Mouse (Mus musculus) mouse embryonic stem cell (cell line): ENCODE results near the gene Zfp940.
"Not testable (repeated sequence)": the region's sequence is repeated elsewhere in the genome, so short reads cannot be mapped to it uniquely, and the experiment has no call there.

Experiments
- in situ Hi-C, 2 experiments: fragments of 300-500 bp; cut with MboI; formaldehyde crosslinking; loops; 1 replicate in 1 of 2; 3 replicates in 1 of 2; pipeline ENCODE4 v1.14.3; 2019 to 2020; ENCODE audit warnings: low sequenced_read_pairs in 2 of 2, low pct_unique_long_range_greater_than_20kb in 1 of 2, mixed read lengths in 1 of 2; ENCODE audit not compliant: unreplicated experiment in 1 of 2

Zfp940 gene

DNA sequence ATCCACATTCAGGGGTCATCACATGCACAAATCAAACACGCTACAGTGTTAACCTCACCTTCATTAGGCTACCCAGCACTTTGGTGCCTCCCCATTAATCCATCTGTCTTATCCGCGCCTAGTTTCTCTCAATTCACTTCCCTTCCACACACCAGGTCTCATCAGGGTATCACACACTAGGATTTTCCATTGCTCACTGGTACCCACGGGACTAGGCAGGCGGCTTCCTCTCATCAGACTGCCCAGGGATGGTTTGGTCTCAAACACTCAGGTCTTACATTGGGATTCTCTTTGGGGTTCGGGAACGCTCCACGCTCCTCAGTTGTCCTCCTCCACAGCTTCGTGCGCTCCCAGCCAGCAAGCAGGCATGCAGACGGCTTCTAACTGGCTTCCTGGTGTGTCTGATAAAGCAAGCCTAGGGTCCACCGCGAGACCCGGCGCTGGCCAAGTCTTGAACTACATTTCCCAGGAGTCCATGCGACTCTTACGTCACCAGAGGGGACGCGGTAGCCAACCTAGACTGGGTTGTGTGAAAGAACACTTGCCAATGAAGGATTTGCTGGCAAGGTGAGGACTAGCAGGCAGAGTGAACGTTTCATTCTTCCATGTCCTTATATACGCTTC is at the start of gene Zfp940:
Gene Zfp940 (minus strand): TSS at position 451 of the 624 bp plus-strand sequence.
- in situ Hi-C loops = loop anchor here in 1 of 2 experiments (10.0 kb wide), 1 partner anchor 211 kb away; no protein-coding TSS in a partner anchor

DNA sequence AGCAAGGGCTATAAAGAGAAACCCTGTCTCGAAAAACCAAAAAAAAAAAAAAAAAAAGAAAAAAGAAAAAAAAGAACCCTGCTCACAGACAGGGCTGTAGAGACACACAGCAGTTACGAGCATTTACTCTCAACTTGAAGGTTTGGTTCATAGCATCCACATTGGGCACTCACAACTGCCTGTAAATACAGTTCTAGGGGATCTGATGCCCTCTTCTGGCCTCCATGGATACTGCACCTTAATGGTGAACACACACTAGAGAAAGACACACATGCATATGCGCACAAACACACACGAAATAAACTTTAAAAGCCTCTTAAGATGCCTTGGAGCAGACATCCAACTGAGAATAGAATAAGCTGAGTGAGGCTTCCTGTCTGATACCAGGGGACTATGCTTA is 44.9 kb upstream of the Zfp940 start:
- in situ Hi-C loops = no loop called here

DNA sequence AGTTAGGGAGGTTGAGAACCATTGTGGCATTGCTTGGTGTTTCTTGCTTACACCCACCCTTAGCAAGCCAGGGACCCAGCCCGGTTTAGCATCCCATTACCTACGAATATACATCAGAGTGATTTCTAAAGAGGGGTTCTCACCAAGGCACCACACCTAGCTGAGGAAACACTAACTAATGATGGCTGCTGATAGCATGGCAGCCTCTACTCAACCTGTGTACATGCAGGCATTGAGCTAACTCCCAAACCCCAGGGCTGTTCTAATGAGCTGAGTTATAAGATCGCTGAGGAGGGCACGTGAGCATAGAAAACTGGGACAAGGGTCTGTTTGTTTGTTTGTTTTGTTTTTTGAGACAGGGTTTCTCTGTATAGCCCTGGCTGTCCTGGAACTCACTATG is 39.3 kb upstream of the Zfp940 start:
- in situ Hi-C loops = no loop called here

DNA sequence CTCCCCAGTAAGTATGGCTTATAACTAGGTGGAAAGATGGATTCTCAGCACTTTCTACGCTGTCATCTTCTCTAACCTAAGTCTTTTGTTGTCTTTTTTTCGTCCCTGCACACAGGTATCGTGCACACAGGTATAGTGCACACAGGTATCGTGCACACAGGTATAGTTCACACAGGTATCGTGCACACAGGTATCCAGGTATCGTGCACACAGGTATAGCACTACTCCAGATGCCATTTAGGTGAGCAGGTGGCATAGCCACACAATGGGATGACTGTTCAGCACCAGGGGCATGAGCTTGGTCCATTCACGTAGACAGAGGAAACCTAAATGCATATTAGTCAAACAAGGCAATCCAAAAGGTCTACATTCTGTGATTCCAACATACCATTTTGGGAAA is 37.0 kb upstream of the Zfp940 start:
- in situ Hi-C loops = no loop called here

DNA sequence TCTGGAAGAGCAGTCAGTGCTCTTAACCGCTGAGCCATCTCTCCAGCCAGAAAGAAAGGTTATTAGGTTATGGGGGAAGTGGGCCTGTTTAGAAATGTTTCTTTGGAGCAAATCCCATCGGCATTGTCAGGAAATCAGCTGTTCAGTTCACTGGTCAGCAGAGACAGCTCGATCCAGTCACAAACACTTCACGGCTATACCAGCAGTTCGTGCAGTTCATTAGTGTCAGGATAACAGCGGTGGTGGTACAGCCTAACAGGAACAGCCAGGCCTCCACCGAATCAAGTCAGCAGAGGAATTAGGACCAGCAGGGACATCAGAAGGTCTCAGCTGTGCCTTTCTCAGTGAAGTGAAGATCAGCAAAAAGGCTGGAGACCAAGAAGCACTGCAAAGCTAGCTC is 27.4 kb upstream of the Zfp940 start:
- in situ Hi-C loops = no loop called here

DNA sequence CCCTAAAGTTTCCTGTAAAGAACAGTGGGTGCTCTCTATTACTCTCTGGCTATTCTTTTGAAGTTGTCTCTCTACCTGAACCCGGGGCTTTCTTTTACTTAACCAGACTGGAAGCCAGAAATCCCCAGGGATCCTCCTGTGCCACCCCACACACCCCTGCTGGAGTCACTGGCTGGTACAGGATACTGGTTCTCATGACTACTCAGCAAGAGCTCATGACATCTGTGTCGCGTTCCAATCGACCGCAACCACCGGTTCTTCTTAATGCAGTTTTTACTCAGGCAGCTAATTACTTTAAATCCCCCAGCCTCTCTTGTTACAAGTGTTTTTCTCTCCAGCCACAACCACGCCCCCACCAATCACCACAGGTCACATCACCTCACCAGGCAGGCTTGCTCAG is 26.6 kb upstream of the Zfp940 start:
- in situ Hi-C loops = no loop called here

DNA sequence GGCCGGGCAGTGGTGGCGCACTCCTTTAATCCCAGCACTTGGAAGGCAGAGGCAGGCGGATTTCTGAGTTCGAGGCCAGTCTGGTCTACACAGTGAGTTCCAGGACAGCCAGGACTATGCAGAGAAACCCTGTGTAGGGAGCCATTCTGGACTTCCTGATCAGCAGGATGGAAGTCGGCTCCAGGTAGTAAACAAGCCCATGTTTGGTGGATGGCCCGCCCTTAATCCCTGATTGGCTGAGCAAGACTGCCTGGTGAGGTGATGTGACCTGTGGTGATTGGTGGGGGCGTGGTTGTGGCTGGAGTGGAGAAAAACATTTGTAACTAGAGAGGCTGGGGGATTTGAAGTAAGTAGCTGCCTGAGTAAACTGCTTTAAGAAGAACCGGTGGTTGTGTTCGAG is 24.1 kb upstream of the Zfp940 start:
- in situ Hi-C loops = not testable (repeated sequence)

DNA sequence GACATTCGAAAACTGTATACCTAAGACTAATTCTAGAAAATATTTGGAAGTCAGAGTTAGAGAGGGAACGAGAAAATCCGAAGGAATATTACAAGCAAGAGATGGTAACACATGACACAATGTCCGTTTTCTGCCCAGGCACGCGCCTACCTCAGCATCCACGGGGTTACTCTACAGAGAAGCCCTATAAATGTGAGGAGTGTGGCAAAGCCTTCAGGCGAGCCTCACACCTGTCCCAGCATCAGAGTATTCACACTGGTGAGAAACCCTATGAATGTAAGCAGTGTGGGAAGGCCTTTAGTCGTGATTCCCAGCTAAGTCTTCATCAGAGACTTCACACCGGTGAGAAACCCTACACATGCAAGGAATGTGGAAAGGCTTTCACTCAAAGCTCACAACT is 20.8 kb upstream of the Zfp940 start:
- in situ Hi-C loops = no loop called here

DNA sequence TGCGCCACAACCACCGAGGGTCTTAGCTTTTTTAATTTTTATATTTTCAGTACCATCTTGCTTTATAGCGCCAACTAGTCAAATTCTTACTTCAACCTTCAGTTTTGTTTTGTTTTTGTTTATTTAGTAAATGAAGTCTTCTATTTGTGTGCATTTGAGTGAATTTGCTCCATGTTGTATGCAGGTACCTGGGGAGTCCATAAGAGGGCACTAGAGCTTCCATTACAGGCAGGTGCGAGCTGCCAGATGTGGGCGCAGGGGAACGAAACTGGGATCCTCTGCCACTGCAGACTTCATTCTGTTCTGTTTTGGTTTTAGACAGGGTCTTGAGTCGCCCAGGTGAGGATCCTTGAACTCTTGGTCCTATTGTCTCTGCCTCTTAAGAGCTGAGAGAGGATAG is 8.2 kb upstream of the Zfp940 start:
- in situ Hi-C loops = loop anchor here (5.0 kb wide), 2 partner anchors 86 to 91 kb away; partner anchors contain the start of gene Zfp74 (in 1 of the 2)

DNA sequence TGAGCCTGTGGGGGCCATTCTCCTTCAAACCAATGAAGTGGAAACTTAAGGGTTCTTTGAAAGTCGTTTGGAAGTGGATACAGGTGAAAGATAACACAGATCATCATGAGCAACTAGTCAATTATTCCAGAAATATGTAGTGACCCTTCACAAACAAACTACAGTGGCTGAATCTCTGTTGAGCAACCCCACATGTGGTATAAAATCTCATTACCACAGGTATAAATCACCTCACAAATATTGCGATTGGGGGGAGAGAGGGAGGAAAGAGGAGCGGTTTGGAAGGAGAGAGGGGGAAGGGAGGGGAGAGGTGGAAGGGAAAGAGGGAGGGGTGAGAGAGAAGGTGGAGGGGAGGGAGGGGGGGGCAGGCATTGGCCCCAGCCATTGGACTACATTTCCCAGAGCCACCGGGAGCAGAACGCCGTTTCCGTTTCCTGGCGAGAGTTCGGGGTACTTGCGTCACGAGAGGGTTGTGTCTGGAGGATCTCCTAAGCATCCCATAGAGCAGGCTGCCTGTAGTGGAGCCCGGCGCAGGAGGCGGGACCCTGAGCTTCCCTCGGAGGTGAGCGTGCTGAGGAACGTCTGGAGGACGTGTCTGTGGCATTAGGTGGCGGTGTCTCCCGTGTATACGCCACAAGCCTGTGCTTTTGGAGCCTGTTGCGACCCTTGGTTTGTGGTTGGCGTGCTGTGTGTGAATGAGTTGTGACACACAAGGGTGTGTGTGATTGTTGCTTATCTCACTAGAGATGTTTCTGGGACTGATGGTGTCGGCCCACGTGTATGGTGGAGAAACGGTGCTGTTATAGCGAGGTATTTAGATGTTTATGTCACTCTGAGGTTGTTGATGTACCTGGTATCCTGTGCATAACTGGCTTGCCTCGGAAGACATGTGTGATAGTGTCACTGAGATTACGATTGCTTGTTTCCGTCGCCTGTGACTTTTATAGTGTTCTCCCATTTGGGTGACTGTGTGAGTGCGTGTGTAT is 6.4 kb upstream of the Zfp940 start, which contains the start of gene Zfp420:
Gene Zfp420 (plus strand): TSS at position 448 of the 986 bp plus-strand sequence.
- in situ Hi-C loops = loop anchor here (5.0 to 10.0 kb wide), 3 partner anchors 87 to 205 kb away; partner anchors contain the start of gene Zfp74 (in 1 of the 2)

DNA sequence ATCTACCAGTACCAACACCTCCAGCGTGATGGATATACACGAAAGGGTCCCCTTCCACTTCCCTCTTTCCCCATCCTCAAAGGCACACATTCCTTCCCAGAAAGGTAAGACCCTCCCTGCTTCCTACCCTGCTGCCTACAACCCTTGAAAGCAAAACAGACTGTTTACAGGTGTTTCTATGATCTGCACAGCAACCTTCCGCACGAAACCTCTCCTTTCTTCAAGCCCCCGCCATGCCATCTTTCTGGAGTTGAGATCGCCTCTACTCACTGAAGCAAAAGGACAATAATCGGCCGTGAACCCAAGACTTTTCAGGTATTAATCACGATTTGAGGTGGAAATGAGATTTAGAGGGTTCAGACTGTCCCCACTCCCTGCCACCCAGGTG is 644 bp downstream of the Zfp940 start:
- in situ Hi-C loops = loop anchor here in 1 of 2 experiments (10.0 kb wide), 1 partner anchor 212 kb away; no protein-coding TSS in a partner anchor

DNA sequence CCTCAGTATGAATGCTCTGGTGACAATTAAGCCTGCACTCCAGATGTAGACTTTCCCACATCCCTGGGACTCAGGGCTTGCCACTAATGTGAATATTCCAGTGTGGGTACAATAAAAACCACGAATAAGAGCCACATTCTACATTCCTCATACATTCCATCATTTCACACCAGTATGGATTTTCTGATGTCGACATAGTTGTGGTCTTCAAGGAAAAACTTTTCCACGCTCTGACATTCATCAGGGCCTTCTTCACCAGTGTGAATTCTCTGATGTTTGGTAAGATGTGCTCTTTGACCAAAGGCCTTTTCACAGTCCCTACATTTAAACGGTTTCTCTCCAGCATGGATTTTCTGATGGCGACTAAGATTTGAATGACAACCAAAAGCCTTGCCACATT is 8.9 kb downstream of the Zfp940 start:
- in situ Hi-C loops = no loop called here

DNA sequence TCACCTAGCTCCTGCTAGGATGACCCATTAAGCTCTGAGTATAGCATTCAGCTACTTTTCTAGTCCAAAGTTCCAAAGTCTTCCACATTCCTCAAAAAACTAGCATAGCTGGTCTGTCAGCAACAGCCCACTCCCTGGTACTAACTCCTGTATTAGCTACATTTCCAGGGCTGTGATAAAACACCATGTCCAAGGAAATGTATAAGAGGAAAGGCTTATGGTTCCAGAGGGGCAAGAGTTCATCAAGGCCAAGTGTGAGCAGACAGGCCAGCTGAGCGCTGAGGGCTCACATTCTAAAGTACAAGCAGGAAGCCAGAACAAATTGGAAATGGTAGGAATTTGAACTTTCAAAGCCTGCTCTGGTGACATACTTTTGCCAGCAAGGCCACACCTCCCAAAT is 11.4 kb downstream of the Zfp940 start:
- in situ Hi-C loops = no loop called here

DNA sequence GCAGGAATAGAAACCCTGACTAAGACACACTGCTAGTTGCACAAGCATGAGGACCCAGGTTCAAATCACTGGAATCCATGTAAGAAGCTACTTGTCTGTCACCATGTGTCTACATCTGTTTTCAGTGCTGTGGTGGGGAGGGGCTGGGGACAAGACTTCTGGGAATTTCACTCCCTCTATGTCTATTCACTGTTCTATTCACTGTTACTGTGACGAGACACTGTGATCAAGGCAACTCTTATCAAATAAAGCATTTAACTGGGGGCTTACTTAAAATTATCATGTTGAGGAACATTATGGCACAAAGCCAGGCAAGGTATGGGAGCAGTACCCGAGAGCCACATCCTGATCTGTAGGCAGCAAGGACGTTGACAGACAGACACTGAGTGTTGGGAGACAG is 14.2 kb downstream of the Zfp940 start:
- in situ Hi-C loops = no loop called here

DNA sequence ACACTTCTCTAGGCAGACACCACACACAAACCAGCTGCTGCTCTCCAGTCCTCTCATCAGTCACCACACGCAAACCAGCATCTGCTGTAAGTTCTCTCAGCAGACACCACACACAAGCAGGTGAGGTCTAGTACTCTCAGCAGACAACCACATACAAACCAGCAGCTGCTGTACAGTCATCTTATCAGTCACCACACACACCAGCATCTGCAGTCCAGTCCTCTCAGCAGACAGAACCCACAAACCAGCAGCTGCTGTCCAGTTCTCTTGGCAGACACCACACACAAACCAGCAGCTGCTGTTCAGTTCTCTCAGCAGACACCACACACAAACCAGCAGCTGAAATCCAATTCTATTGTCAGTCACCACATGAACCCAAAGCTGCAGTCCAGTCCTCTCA is 16.7 kb downstream of the Zfp940 start:
- in situ Hi-C loops = no loop called here

DNA sequence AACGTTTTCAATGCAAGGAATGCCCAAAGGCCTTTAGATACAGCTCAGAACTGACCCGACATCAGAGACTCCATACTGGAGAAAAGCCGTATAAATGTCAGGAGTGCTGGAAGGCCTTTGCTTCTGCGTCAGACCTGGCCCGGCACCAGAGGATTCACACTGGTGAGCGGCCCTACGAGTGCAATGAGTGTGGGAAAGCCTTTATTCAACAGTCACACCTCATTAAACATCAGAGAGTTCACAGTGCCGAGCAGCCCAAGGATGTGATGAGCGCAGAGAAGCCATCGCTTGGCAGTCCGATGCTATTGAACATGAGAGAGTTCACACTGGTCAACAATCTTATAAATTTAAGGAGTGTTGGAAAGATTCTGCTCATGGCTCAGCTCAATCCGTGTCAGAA is 23.7 kb downstream of the Zfp940 start:
- in situ Hi-C loops = no loop called here

DNA sequence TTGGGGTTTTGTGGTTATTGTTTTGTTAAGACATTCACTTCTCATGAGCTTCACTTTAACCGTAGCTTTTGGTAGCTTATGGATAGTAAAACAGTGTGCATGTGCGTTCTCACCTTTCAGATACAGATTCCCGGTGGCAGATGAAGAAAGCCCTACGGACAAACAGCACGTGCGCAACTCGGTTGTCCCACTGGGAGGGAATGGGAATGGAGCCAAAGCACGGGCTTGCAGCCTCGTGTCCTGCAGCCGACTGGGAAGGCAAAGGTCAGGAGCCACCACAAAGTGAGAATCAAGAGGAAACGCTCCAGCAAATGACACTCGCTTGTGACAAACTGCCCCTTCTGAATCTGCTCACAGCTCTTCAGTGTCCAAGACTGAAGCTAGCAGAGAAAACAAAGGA is 25.5 kb downstream of the Zfp940 start:
- in situ Hi-C loops = no loop called here

DNA sequence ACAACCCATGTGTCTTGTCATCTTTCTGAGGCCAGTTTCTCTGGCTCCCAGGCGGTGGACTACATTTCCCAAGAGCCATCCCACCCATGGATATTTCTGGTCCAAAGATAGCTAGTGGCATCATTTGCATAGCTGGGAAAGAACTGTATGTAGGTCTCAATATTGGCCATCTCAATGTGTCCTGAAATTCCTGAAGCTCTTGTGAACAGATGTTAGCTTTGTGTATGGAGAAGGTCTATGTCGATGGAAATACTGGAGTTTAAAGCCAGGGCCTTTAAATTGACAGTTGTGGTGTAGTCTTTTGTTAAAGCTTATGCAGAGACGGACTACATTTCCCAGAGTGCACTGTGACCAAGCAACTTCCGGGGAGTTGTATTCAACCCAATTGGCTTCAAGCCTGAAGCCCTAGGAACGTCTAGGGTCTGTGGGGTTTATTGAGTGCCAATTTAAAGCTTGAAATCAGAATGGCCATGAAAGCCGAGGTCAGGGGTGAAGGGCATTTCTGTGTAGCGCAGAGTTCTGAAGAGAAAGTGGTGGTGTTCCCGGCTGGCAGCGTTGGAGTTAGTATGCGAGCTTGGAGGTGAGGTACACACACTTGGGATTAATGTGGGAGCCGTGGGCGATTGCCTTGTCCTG is 34.7 kb downstream of the Zfp940 start:
- in situ Hi-C loops = no loop called here

DNA sequence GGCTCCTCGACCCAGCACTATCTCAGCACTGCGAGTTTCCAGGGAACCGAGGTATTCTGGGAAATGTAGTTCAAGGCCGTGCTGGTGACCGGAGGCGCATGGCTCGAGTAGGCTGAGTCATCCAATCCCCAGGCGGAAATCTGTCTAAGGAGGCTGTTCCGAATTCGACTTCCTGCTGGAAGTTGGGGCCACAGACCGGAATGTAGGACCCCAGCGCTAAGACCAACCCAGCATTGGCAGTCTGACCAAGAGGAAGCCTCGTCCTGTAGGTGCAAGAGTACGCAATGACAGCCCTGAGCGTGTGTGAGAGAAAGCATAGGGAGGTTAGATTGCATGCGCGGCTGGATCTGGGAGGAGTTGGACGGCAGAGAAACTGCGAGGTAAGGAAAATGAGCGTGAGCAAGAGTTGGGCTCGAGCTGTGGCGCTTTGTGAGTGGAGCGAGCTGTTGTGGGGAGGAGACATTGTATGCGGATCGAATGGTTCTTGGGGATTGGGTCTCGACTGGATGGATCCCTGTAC is 37.5 kb downstream of the Zfp940 start, which contains the start of gene Zfp790:
Gene Zfp790 (plus strand): TSS at position 205 of the 520 bp plus-strand sequence.
- in situ Hi-C loops = no loop called here
